Mouse (Mus musculus) layer of hippocampus, adult 9-10 months (tissue): ENCODE measurements at regions not wholly inside any gene's neighbourhood (a gene's known extent, or its start where the extent isn't known, plus 50 kb on each side); places are given as distances from the start of the nearest gene placed in this dataset.

ENCODE experiments used
- DNase-seq: peaks from one replicate; pipeline ENCODE4 v3.0.0; 2022; ENCODE audit warnings: low spot score

- DNase-seq: peak; percentile 31
Observed at GRCm38 (mm10) chrX:61119499-61119898, 65.9 kb downstream of the Cdr1 start.

- no peak for DNase-seq
Observed at GRCm38 (mm10) chrX:61117368-61117767, 68.0 kb downstream of the Cdr1 start.

DNA sequence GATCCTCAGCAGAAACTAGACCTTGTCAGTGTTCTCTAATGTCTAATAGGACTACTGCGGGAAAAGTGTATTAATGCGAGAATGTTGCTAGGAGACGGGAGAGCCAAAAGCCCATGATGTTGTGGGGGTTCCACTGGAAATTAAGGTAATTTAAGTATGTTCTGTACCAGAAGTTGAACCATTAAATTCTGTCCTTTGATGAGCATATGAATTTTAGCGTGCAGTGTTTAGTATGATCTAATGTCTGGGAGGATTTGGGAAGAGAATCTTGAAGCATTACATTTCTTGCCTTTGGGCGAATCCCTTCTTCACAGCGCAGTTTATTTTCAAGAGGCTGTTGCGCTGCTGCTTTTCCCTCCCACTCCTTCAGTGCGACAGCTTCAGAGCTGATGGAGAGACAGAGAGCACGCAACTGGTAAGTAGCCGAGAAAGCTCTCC, 69.3 kb downstream of the Cdr1 start:
- peak; percentile 35 for DNase-seq
